Mouse (Mus musculus) retina, embryonic 14.5 days (tissue): ENCODE data around the gene Efcab2.

Experiments
- DNase-seq: peaks from one replicate; pipeline ENCODE4 v3.0.0-alpha.2; 2015; ENCODE audit warnings: low spot score

The Efcab2 gene

GRCm38 (mm10) chr1:178485138-178485867 is 79.4 kb downstream of the Efcab2 start:
- DNase-seq: no peak

- DNase-seq: no peak
These were observed 80.0 kb downstream of the Efcab2 start for GRCm38 (mm10) chr1:178485868-178486220.

- no peak for DNase-seq
These were observed 80.9 kb downstream of the Efcab2 start for GRCm38 (mm10) chr1:178486828-178487227.

- peak; percentile 33 for DNase-seq
These were observed 83.2 kb downstream of the Efcab2 start for GRCm38 (mm10) chr1:178489127-178489526.

GRCm38 (mm10) chr1:178491733-178492132 is 85.8 kb downstream of the Efcab2 start:
- DNase-seq: no peak

GRCm38 (mm10) chr1:178492493-178492892 is 86.6 kb downstream of the Efcab2 start:
- no peak for DNase-seq

GRCm38 (mm10) chr1:178496186-178496585 is 90.3 kb downstream of the Efcab2 start:
- no peak for DNase-seq

GRCm38 (mm10) chr1:178496841-178497240 is 91.0 kb downstream of the Efcab2 start:
- DNase-seq: peak; percentile 43

- no peak for DNase-seq
These were observed 101.1 kb downstream of the Efcab2 start for GRCm38 (mm10) chr1:178506938-178507337.

- DNase-seq: no peak
These were observed 106.6 kb downstream of the Efcab2 start for GRCm38 (mm10) chr1:178512323-178513031.

GRCm38 (mm10) chr1:178513954-178514353 is 108.1 kb downstream of the Efcab2 start:
- no peak for DNase-seq

- no peak for DNase-seq
These were observed 110.0 kb downstream of the Efcab2 start for GRCm38 (mm10) chr1:178515839-178516238.

- no peak for DNase-seq
These were observed 116.5 kb downstream of the Efcab2 start for GRCm38 (mm10) chr1:178522389-178522788.

GRCm38 (mm10) chr1:178523152-178523551 is 117.3 kb downstream of the Efcab2 start:
- no peak for DNase-seq

GRCm38 (mm10) chr1:178527185-178527546 is 121.3 kb downstream of the Efcab2 start:
- peak; percentile 95 for DNase-seq

GRCm38 (mm10) chr1:178527547-178528361 is 121.9 kb downstream of the Efcab2 start:
- peak; percentile 42 for DNase-seq

GRCm38 (mm10) chr1:178528431-178529351 is 122.8 kb downstream of the Efcab2 start, which contains the start of gene Kif26b:
Kif26b (plus strand) TSS chr1:178529125.
- DNase-seq: peak; percentile 51

- DNase-seq: peak; percentile 51
These were observed 123.8 kb downstream of the Efcab2 start for GRCm38 (mm10) chr1:178529512-178530300.

GRCm38 (mm10) chr1:178530301-178531078 is 124.6 kb downstream of the Efcab2 start:
- DNase-seq: peak; percentile 84
